Mouse (Mus musculus) lung, postnatal 0 days (tissue): ENCODE measurements around the gene Fam131c. TPM values are rescaled to one million over a fixed set of nuclear protein-coding genes. Genes with fewer than 3 reads are reported as not detected.

ENCODE experiments used
- ATAC-seq: fragments of 200-750 bp; cut with Nextera tagmentation; 2 replicates; pipeline ENCODE4 v1.8.0; 2017; ENCODE audit warnings: moderate library complexity
- DNase-seq: peaks from one replicate; pipeline ENCODE4 v3.0.0-alpha.2; 2016; ENCODE audit warnings: low spot score
- H3K27ac ChIP-seq: fragments of 300-500 bp; sonication (generic); 2 replicates; pipeline ENCODE4 v1.5.1; 2014; ENCODE audit warnings: antibody characterized with exemption, mild to moderate bottlenecking, low read length, mixed read lengths
- H3K27me3 ChIP-seq: fragments of 300-500 bp; sonication (generic); replicated peaks from 2 replicates; pipeline ENCODE4 v1.6.1; 2014; ENCODE audit warnings: low read length, mixed read lengths; ENCODE audit not compliant: insufficient read depth
- H3K36me3 ChIP-seq: fragments of 300-500 bp; sonication (generic); 2 replicates; pipeline ENCODE4 v1.6.1; 2014; ENCODE audit warnings: low read length, mixed read lengths; ENCODE audit not compliant: insufficient read depth
- H3K4me1 ChIP-seq: fragments of 300-500 bp; sonication (generic); 2 replicates; pipeline ENCODE4 v1.6.1; 2014; ENCODE audit warnings: antibody characterized with exemption, low read depth, low read length, mixed read lengths; ENCODE audit not compliant: insufficient read depth
- H3K4me2 ChIP-seq: fragments of 300-500 bp; sonication (generic); replicated peaks from 2 replicates; pipeline ENCODE4 v1.6.1; 2014; ENCODE audit warnings: low read depth, mild to moderate bottlenecking, low read length, moderate library complexity, mixed read lengths
- H3K4me3 ChIP-seq: fragments of 300-500 bp; sonication (generic); 2 replicates; pipeline ENCODE4 v1.5.1; 2014; ENCODE audit warnings: low read depth, low read length
- H3K9ac ChIP-seq: fragments of 300-500 bp; sonication (generic); replicated peaks from 2 replicates; pipeline ENCODE4 v1.6.1; 2014; ENCODE audit warnings: low read depth, mild to moderate bottlenecking
- H3K9me3 ChIP-seq: fragments of 300-500 bp; sonication (generic); 2 replicates; pipeline ENCODE4 v1.6.1; 2016; ENCODE audit warnings: low read length, mixed read lengths
- CTCF ChIP-seq: IDR thresholded peaks from 2 replicates; pipeline ENCODE4 v1.5.1; 2016; ENCODE audit warnings: antibody characterized with exemption, mild to moderate bottlenecking
- EP300 ChIP-seq: IDR thresholded peaks from 2 replicates; pipeline ENCODE4 v1.6.1; 2016; ENCODE audit warnings: antibody characterized with exemption, mild to moderate bottlenecking, control low read depth
- WGBS: fragments of 180-500 bp; shearing (Covaris S2); extraction: QIAGEN DNeasy Blood & Tissue Kit; methylation state at CpG from one replicate; pipeline ENCODE4 v1.1.7; 2014; 5-methylcytosine and 5-hydroxymethylcytosine counted together
- polyA plus RNA-seq: library from polyadenylated mRNA; unstranded; fragments of >200 nt; fragmentation: Nextera tagmentation; extraction: Ambion mirVana; gene quantifications from 2 replicates; pipeline ENCODE4 v1.2.1, GENCODE M21; 2015

The Fam131c gene
- polyA plus RNA-seq, 1 experiment from 2014 or later = 0.79 TPM

- Histone ChIP-seq H3K36me3 (no peaks in the 10 kb centered on the region), H3K27ac (no peak overlapping the region), H3K9me3 (no peaks in the 10 kb centered on the region), H3K4me2 (no peak overlapping the region), H3K9ac (no peak overlapping the region; the same call in 1 of the 2 replicates), H3K27me3 (no peaks in the 10 kb centered on the region), H3K4me3 (no peak overlapping the region), H3K4me1 (peaks cover 4% of the 10 kb centered on the region)
- DNase-seq = no peak
- WGBS = 39% methylated on average over 9 of the region's 9 CpGs
- no peak for ATAC-seq
- TF ChIP-seq EP300 (no peak), CTCF (no peak)
Measured at GRCm38 (mm10) chr4:141420886-141421285, 52.9 kb downstream of the Fam131c start.

GRCm38 (mm10) chr4:141421423-141421822, 53.4 kb downstream of the Fam131c start:
- H3K4me3 ChIP-seq = no peak overlapping the region
- ATAC-seq (0 out of 2 replicates have a peak, but pooled peaks have one; percentile 8), DNase-seq (peak; percentile 55)
- no peak overlapping the region for H3K27ac ChIP-seq
- no peaks in the 10 kb centered on the region for H3K27me3 ChIP-seq
- peak overlapping the region; percentile 23; the same call in 1 of the 2 replicates for H3K9ac ChIP-seq
- 30% methylated on average over 14 of the region's 14 CpGs for WGBS
- no peak overlapping the region for H3K4me2 ChIP-seq
- H3K9me3 ChIP-seq = no peaks in the 10 kb centered on the region
- peaks cover 5% of the 10 kb centered on the region for H3K4me1 ChIP-seq
- no peaks in the 10 kb centered on the region for H3K36me3 ChIP-seq
- TF ChIP-seq CTCF = 0 out of 2 replicates have a peak, but pooled peaks have one; percentile 4
- no peak for TF ChIP-seq EP300

GRCm38 (mm10) chr4:141422841-141423240, 54.8 kb downstream of the Fam131c start:
- H3K27me3 ChIP-seq = no peaks in the 10 kb centered on the region
- no peak overlapping the region for H3K4me3 ChIP-seq
- ATAC-seq = no peak
- H3K4me1 ChIP-seq = peaks cover 5% of the 10 kb centered on the region
- H3K36me3 ChIP-seq = no peaks in the 10 kb centered on the region
- H3K9ac ChIP-seq = no peak overlapping the region
- WGBS = 81% methylated on average over 5 of the region's 5 CpGs
- TF ChIP-seq CTCF (no peak), EP300 (no peak)
- no peaks in the 10 kb centered on the region for H3K9me3 ChIP-seq
- DNase-seq = no peak
- no peak overlapping the region for H3K27ac ChIP-seq
- H3K4me2 ChIP-seq = no peak overlapping the region

GRCm38 (mm10) chr4:141423288-141423687, 55.3 kb downstream of the Fam131c start:
- H3K4me1 ChIP-seq = peaks cover 5% of the 10 kb centered on the region
- ATAC-seq (peak; percentile 41), DNase-seq (no peak)
- WGBS = 67% methylated on average over 5 of the region's 5 CpGs
- TF ChIP-seq EP300 = peak; percentile 39; the same call in 1 of the 2 replicates
- TF ChIP-seq CTCF = no peak
- no peak overlapping the region for H3K9ac ChIP-seq
- H3K9me3 ChIP-seq = no peaks in the 10 kb centered on the region
- no peak overlapping the region for H3K4me3 ChIP-seq
- H3K36me3 ChIP-seq = no peaks in the 10 kb centered on the region
- H3K27ac ChIP-seq = no peak overlapping the region
- H3K27me3 ChIP-seq = no peaks in the 10 kb centered on the region
- H3K4me2 ChIP-seq = no peak overlapping the region

GRCm38 (mm10) chr4:141423691-141424431, 55.8 kb downstream of the Fam131c start:
- H3K9ac ChIP-seq = no peak overlapping the region
- no peak overlapping the region for H3K4me3 ChIP-seq
- H3K4me1 ChIP-seq = peaks cover 5% of the 10 kb centered on the region
- H3K4me2 ChIP-seq = no peak overlapping the region
- H3K36me3 ChIP-seq = no peaks in the 10 kb centered on the region
- TF ChIP-seq CTCF = no peak
- no peak for TF ChIP-seq EP300
- DNase-seq = no peak
- WGBS = 87% methylated on average over 13 of the region's 13 CpGs
- no peak overlapping the region for H3K27ac ChIP-seq
- H3K9me3 ChIP-seq = no peaks in the 10 kb centered on the region
- ATAC-seq = no peak
- no peaks in the 10 kb centered on the region for H3K27me3 ChIP-seq

GRCm38 (mm10) chr4:141425484-141426479, 57.8 kb downstream of the Fam131c start:
- TF ChIP-seq EP300 (no peak), CTCF (no peak; the same call in 1 of the 2 replicates)
- peak; percentile 69 for DNase-seq
- WGBS = 3% methylated on average over 29 of the region's 36 CpGs

More at GRCm38 (mm10) chr4:141425484-141426479, 57.8 kb downstream of the Fam131c start:
- Histone ChIP-seq H3K9ac (no peak overlapping the region; the same call in 1 of the 2 replicates), H3K4me2 (peak overlapping the region; percentile 60), H3K4me1 (peaks cover 5% of the 10 kb centered on the region), H3K36me3 (no peaks in the 10 kb centered on the region), H3K9me3 (no peaks in the 10 kb centered on the region), H3K27ac (peak overlapping the region; percentile 29; the same call in 1 of the 2 replicates), H3K27me3 (no peaks in the 10 kb centered on the region), H3K4me3 (peak overlapping the region; percentile 32)
- ATAC-seq = peak; percentile 68
